Mouse (Mus musculus) embryonic fibroblast, embryonic 13.5 days (primary cell): Measurements from ENCODE around the gene Aspscr1. TPM values are rescaled to one million over a fixed set of nuclear protein-coding genes. Genes with fewer than 3 reads are reported as not detected.
A peak's percentile ranks its signal among the peaks of the same experiment; 100 is the strongest.

Experiments
- H3K27ac ChIP-seq: 2 replicates; pipeline ENCODE4 v1.5.1; 2012; ENCODE audit warnings: low read length, control low read depth, inconsistent platforms; ENCODE audit not compliant: insufficient read depth
- H3K4me1 ChIP-seq: 2 replicates; pipeline ENCODE4 v1.6.1; 2011; ENCODE audit warnings: low read length; ENCODE audit not compliant: control insufficient read depth, insufficient read depth
- H3K4me3 ChIP-seq: 2 replicates; pipeline ENCODE4 v1.5.1; 2011; ENCODE audit warnings: mild to moderate bottlenecking, control low read depth, low read length; ENCODE audit not compliant: insufficient read depth
- CTCF ChIP-seq: IDR thresholded peaks from 2 replicates; pipeline ENCODE4 v1.5.1; 2011; ENCODE audit warnings: mild to moderate bottlenecking, control low read depth, low read length, moderate library complexity, borderline replicate concordance; ENCODE audit not compliant: insufficient read depth
- POLR2A ChIP-seq: IDR thresholded peaks from 2 replicates; pipeline ENCODE4 v1.6.1; 2011; ENCODE audit warnings: low read depth, mild to moderate bottlenecking, control low read depth, low read length, moderate library complexity
- polyA plus RNA-seq: library from polyadenylated mRNA; stranded (reverse); fragments of >200 nt; gene quantifications from 2 replicates; pipeline ENCODE4 v1.2.4, GENCODE M21; 2011; ENCODE audit warnings: low read depth; ENCODE audit not compliant: missing spikeins, insufficient read length

Aspscr1 gene
- polyA plus RNA-seq, 1 experiment, result 53.9 TPM

DNA sequence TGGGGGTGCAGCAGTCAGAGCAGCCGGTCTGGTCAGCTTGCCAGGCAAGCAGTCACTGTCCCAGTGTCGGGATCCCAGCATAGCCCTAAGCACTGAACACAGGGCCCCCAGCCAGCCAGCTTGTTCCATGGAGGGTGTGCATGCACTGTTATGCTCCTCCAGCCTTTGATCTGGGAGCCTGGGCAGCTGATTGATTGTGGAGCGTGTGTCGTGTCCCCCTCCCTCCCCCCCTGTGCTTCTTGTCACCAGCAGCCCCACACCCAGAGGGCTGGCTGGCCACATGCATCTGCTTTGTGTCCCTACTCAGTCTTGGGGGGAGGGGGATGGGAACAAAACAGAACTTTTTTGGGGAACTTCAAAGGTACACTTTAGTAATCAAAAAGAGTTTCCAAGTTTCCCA is 22.4 kb downstream of the Aspscr1 start:
- no peak for TF ChIP-seq CTCF
- TF ChIP-seq POLR2A, result no peak
- Histone ChIP-seq H3K4me3 (no peak overlapping the region), H3K27ac (no peak overlapping the region), H3K4me1 (peaks cover 17% of the 10 kb centered on the region)

DNA sequence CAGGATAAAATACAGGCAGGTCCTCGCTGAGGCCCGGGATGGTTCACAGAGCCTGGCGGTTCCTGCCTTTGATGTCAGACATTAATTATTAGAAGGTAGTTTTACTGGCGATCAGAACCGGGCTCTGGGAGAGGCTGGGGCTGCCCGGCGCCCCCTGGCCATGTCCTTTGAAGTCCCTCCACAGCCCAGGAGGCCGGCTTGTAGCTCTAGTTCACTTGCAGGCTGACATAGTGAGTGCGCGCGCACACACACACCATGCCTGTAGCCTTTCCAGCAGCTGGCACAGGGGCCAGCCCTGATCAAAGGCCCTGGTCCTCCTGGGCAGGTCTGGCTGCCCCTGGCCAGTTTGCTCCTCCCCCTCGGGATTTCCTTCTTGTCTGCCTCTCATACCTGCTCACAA is 22.9 kb downstream of the Aspscr1 start:
- Histone ChIP-seq H3K4me1 (peaks cover 17% of the 10 kb centered on the region), H3K4me3 (no peak overlapping the region), H3K27ac (no peak overlapping the region)
- TF ChIP-seq CTCF, result no peak
- no peak for TF ChIP-seq POLR2A

DNA sequence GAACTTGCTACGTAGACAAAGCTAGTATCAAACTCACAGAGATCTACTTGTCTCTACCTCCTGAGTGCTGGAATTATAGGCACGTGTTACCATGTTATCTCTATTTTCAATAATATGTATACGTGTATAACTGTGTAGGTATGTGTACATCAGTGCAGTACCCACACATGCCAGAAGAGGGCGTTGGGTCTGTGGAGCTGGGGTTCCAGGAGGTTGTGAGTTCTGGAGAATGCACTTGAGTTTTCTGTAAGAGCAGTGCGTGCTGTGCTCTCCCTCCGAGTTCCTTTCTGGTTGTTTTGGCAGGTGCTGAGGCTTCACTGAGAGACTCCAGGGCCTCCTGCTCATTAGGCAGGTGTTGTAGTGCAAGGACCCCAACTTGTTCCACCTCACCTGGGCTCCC is 23.8 kb downstream of the Aspscr1 start:
- no peak for TF ChIP-seq POLR2A
- no peak for TF ChIP-seq CTCF
- H3K4me3 ChIP-seq, result no peak overlapping the region
- no peak overlapping the region for H3K27ac ChIP-seq
- peaks cover 17% of the 10 kb centered on the region for H3K4me1 ChIP-seq

DNA sequence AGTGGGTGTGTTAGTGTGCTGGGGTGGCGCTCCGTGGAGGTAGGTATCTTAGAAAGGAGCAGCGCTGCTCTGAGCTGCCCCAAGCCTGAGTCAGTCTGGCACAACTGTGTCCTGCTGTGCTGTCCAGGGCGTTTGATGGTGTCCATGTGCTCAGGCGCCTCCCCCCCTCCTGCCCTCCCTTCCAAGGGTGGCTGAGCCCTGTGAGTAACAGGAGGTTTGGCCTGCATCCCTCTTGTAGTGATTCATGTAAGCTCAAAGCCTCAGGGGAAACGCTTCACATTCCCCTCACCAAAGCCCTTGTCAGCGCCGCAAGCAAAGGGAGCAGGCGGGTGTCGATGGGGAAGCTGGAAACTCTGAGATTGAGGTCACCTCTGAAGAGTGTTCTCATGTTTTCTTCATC is 25.0 kb downstream of the Aspscr1 start:
- no peak for TF ChIP-seq CTCF
- TF ChIP-seq POLR2A, result no peak; the same call in 1 of the 2 replicates
- Histone ChIP-seq H3K4me1 (peaks cover 15% of the 10 kb centered on the region), H3K27ac (peak overlapping the region; percentile 68), H3K4me3 (no peak overlapping the region)

DNA sequence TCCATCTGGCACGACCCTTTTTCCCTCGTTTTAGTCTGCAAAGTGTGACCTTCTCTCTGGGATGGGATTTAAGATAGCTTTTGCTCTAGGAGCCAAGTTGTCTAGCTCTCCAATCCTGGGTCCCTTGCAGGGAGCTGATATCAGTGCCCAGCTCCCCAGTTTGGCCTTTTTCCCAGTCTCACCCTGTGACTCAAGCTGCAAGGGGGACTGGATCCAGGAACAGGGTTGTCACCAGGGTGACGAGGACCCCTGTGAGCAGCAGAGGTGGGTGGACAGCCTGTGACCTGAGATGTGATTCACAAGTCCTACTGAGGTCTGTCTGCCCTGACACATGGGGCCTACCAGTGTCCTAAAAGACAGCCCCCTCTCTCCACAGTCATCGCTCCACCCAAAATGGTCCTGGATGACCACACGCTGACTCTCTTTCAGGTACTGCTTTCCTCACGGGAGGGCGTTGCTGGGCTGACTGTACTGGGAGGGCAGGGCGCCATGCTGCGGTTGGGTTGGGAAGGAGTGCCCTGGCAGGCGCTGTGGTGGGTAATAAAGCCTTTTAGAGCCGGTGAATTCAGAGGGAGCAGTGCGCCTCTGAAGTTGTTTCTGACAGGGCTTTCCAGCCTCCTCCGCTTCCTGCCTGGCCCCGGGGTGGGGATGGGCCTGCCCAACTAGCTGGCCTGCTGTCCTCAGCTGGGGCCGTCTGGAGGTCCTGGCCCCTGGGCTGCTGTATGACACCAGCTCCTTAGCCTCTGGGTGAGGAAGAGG is 31.1 kb downstream of the Aspscr1 start:
- TF ChIP-seq POLR2A, result no peak
- TF ChIP-seq CTCF, result peak; percentile 30; the same call in 1 of the 2 replicates
- no peak overlapping the region for H3K4me3 ChIP-seq
- H3K27ac ChIP-seq, result peak overlapping the region; percentile 27; the same call in 1 of the 2 replicates
- H3K4me1 ChIP-seq, result peaks cover 11% of the 10 kb centered on the region

DNA sequence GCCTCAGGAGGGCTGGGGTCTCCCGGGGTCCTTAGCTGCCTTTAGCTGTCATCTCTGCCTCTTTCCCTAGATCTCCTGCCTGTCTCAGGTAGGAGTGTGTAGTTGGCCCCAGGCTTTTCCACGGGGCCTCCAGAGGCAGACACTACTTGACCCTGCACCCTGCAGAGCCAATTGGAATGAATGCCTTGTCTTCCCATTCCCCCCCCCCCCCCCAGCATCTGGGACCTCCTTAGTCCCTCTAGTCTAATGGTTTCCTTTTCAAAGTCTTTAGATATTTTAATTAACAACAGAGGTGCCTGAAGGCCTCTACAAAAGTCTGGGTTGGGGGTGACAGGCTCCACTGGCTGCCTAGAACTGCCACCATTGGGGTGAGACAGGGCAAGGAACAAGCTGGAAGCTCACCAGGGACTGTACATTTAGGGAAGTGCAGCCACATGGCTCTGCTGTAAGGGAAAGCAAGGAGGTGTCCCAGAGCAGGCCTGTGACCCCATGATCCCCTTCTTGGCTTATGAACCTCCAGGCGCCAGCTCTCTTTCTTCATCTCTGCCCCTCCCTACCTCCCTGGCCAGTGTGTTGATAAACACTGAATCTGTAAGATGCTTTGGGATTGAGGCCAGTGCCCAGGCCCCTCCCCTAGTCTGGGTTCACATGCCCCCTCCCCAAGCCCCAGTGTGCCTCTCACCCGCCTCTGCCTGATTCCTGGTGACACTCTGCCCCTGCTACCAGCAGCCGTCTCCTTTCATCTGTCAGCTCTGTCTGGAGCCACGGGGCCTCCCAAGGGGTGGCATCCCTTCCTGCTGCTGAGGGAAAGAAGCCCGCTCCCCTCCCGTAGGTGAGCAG is 31.9 kb downstream of the Aspscr1 start:
- Histone ChIP-seq H3K27ac (peak overlapping the region; percentile 27; the same call in 1 of the 2 replicates), H3K4me1 (peaks cover 4% of the 10 kb centered on the region; the same call in 1 of the 2 replicates), H3K4me3 (no peak overlapping the region)
- TF ChIP-seq CTCF (no peak), POLR2A (no peak)

DNA sequence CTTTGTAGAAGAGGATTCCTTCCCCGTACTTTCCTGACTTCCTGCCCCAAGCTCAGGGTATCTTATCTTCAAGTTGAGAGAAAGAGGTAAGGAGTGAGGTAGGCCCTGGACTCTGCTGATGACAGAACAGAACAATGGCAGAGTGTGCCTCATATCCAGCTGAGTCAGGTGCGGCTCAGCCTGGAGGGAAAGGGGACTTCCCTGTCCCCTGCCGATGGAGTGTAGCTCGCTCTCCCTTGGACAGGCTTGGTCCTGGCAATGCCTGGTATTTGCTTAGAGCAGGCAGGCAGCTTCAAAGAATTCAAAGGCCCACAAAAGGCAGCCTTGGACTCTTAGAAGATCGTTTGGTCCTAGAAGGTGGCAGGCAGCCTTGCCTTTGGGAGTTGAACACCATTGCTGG is 33.3 kb downstream of the Aspscr1 start:
- Histone ChIP-seq H3K27ac (no peak overlapping the region), H3K4me3 (no peak overlapping the region), H3K4me1 (peaks cover 4% of the 10 kb centered on the region; the same call in 1 of the 2 replicates)
- TF ChIP-seq POLR2A (no peak), CTCF (no peak)

DNA sequence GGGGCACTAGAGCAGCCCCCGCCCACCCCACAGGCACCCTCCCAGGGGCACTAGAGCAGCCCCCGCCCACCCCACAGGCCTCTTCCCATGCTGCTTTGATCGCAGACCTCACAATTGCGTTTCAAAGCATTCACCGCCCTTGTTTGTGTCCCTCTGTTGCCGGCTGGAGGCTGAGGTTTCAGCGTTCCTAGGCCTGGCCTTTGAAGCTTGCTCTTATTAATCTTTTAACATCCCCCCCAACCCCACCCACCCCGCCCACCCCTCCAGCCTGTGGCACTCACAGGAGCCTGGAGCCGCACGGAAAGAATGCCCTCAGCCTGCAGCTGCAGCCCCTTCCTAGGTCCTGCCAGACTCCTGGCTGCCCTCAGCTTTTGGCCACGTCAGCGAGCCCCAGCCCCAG is 34.5 kb downstream of the Aspscr1 start:
- H3K4me1 ChIP-seq, result peaks cover 4% of the 10 kb centered on the region; the same call in 1 of the 2 replicates
- H3K4me3 ChIP-seq, result no peak overlapping the region
- no peak for TF ChIP-seq POLR2A
- no peak for TF ChIP-seq CTCF
- H3K27ac ChIP-seq, result no peak overlapping the region

DNA sequence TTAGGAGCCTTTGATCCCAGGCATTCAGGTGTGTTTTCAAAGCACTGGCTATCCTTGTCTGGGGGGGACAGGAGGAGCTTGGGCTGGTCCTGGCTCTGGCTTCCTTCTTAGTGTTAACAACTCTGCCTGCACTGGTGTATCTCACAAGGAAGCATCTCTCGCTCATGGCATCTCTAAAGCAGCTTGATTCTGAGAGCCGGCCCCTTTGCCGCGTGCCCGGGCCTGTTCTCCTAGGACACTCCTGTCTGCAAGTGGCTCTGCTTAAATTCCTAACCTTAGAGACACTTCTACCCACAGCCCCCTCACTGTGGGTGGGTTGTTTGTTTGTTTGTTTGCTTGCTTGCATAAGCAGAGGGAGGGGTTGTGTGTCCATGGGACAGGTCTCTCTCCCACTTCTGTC is 35.2 kb downstream of the Aspscr1 start:
- Histone ChIP-seq H3K4me3 (no peak overlapping the region), H3K27ac (no peak overlapping the region), H3K4me1 (peaks cover 6% of the 10 kb centered on the region; the same call in 1 of the 2 replicates)
- no peak for TF ChIP-seq CTCF
- TF ChIP-seq POLR2A, result no peak
